Mouse (Mus musculus) retina, postnatal 1 day (tissue): ENCODE results near the gene Cradd.

Experiments used
- DNase-seq: peaks from one replicate; pipeline ENCODE4 v3.0.0-alpha.2; 2012

Gene Cradd

DNA sequence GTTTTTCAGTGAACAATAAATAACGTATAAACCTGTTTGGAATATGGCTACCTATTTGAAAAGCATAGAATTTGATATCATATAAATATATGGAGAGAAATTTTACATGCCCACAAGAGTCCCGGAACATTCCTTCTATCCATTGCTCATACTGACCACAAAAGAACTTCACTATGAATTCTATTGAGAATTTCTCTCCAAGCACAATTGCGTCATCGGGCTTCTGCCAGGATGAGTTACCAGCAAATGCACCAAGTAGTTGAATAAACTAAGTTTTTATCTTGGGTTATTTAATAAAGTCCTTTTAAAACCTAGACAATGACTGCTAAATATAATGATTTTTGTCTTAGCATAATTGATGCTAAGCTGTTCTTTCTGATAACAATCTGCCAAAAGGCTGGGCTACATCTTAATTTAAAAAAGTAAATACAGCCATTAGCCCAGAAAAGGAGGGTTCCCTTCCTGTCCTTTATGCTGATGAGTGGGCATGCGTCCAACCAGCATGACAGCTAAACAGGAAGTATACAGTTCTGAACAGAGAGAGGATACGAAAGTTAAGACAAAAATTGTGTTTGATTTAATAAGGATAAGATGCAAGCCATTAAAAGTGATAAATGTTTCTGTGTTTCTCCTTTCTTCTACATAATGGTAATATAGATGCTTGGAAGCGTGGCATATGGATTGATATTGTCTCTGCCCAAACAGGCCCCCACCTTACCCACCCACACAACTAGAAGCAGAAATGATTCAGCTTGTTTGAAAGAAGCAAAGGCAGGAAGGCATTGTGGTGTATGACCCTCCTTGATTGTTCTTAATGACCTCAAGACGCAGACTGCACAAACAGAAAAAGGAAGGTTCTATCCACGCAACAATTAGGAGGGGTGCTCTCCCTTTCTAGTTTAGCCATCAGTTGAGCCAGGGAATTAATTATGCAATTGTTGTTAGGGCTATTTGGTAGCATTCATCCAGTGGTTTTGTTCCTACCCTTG is 6.7 kb upstream of the Cradd start:
- no peak for DNase-seq

DNA sequence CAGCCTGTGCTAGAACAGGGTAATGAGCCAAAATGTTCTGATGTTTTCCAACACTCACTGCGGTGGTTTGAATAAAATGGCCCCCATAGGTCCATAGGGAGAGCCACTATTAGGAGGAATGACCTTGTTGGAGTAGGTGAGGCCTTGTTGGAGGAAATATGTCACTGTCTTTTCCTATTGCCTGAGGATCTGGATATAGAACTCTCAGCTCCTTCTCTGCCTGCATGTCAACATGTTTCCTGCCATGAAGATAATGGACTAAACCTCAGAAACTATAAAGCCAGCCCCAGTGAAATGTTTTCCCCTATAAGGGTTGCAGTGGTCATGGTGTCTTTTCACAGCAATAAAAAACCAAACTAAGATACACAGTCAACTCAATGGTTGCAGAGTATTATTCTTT is 6.0 kb upstream of the Cradd start:
- DNase-seq = no peak

DNA sequence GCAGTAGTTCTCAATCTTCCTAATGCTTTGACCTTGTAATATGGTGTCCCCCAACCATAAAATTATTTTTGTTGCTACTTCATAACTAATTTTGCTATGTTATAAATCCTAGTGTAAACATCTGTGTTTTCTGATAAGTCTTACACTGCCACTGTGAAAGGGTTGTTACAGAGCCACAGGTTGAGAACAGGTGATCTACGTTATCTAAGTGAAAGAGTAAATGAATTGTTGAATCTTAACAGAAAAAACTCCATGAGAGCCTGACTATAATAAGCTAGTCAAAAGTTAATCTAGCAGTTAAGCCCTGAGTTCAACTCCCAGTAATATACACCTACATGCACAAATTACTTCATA is 322 bp upstream of the Cradd start:
- DNase-seq = no peak

DNA sequence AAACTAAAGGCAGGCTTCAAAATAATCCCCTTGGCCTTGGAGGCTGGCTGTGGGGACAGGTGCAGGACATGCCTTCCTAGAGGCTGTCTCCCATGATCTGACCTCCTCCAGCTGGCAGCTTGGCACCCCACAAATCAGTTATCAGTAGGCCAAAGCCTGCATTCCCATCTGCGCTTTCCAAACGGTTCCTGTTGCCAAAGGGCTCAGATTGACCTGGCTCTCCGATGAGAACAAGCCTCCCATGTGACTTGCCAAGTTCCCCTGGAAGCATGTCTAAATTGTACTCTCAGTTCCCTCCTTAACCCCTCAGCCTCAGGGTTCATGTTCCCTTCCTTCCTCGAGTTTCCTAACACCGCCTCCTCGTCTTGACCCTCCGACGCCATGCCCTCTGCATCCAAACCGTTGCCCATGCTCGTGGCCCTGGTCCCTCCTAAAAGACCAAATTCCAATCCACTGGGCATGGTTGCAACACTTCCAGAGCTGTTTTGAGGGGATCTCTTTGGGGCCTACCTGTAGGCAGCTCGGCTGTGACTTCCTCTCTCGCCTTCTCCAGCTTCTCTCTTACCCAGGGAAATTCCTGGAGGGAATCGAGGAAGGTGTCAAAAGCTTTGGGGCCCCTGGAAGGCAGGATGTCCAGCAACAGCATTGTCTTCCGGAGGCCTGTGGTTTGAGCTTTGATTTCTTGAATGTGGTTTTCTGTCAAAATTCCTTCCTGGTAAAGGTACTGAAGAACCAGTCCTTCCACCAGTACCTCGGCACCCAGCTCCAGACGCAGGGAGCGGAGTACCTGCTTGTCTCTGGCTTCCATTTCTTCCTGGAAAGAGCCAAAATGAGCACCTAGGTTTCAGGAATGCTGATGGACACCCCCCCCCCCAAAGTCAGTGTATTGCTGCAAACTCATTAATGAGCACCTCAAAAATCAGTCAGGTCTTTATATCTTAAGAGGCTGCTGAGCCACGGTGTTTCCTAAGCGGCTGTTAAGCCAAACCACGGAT is 1.6 kb downstream of the Cradd start:
- peak; percentile 62 for DNase-seq

DNA sequence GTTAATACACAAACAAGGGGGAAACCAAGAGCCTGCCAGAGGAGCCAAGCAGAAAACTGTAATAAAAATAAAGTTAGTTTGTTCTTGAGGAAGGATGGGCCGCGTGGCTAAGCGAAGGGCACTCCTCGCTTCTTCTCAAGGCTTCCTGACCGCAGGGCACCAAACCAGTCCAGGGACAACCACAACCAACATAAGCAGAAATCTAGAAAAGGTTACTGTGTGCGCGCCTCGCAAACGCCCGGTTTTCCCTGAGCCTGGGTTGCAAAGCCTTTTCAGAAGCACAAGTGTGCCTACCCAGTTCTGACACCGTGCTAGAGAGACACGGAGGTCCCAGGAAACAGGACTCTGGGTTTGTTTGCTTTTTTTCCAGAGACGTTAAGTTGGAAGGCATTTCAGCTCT is 4.9 kb downstream of the Cradd start:
- no peak for DNase-seq

DNA sequence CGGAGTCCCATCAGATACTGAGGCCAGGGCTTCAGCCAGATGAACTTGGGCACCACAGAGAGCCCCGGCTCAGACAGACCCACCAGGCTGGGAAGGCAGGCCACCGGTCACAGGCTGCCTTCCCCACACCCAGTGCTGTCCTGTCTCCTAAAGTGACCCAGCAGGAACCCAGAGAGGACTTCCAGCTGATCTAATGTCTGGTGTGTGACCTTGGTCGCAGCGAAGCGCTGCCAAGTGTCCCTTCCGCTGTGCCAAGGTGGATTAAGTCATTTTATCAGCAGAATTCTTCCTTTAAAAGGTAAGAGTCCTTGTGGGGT is 5.6 kb downstream of the Cradd start:
- DNase-seq = no peak

DNA sequence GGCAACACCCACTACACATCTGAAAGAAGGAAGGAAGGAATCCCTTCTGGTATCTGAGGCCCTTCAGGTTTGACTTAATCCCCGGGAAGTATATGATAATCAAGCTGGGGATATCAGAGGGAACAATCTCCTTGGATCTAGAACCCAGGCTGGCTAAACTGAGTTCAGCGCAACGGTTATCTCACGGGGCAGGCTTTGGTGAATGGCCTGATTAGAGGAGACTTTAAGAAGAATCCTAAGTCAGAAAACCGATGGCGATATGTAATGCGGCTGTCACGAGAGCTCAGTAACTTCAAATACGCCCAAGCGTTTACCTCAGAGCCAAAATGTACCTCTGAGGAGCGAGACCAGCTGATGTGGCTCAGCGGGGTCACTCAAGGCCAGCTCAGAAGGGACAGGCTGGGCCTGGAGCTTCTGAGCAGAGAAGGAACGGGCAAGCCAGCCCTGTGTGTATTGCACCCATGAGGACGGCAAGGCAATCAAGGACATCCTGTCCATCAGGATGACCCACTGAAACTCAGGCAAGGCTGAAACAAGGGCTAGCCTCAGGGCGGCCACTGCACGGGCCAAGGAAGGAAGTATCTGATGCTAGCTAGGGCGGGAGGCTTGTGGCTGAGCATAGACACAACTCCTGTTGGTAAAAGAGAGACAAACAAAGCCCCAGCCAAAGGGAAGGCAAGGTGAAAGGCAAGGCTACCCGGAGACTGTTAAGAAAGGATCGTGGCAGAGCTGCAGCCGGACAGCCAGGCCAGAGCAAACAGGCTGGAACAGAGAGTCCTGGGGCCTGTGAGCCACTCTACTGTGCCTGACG is 6.1 kb downstream of the Cradd start:
- no peak for DNase-seq

DNA sequence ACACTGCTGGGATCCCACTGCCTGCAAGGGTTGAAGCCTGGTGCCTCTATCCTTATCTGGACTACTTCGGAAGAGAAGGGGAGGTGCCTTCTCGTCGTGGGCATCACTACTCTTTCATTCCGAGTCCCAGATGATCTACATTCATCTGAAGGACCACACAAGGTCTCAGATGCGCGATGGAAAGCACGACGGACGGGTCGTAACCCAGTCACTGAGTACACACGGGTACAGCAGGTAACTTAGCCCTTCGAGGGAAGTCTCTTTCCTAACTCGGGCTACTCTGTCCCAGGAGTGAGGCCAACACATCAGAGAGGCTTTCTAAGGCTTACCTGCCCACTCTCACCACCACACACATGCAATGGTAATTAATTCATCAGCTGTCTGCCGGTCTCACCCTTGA is 6.8 kb downstream of the Cradd start:
- DNase-seq = no peak

DNA sequence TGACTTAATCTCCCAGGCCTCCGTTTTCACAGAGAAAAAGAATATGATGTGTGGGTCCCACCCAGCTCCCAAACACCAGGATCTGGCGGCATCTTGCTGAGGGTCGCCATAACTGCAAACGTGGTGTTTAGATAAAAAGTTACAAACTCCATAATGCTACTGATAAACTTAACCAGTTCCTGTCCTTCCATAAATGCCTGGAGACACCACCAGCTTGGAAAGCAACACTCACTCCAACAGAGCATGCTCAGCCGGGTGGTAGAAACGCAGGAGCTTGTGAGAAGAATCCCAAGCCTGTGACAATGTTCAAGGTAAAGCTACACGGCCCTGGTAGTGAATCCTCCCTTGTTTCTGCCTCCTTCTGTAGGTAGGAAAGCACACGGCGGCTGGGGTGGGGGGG is 7.3 kb downstream of the Cradd start:
- no peak for DNase-seq

DNA sequence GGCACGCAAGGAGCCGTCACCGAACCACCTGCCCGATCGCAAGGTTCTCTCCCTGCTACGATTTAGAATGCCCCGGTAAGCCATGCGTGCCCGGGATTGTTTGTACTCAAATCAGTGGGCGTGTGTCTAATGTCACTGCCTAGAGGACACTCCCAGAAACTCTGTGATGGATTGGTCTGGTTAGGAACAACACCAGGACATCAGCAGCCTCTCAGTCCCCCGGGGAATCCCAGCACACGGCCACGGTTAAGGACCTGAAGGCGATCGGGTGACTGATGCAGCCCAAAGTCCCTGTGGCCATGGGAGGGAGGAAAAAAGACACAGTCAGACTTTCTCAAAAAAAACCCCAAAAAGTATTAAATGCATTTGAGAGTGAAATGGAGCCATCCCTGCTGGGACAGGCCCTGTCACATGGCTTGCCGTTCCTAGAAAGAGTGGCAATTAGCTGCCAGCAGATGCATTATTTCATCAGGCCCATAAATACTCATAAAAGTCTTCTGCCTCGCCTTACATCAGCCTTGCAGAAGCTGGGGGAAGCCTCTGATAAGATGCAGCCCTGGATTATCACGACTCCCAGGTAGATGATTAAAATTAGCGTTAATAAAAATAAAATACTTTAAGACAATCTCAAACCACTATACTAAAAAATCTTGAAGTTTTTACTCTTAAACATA is 8.0 kb downstream of the Cradd start:
- no peak for DNase-seq

DNA sequence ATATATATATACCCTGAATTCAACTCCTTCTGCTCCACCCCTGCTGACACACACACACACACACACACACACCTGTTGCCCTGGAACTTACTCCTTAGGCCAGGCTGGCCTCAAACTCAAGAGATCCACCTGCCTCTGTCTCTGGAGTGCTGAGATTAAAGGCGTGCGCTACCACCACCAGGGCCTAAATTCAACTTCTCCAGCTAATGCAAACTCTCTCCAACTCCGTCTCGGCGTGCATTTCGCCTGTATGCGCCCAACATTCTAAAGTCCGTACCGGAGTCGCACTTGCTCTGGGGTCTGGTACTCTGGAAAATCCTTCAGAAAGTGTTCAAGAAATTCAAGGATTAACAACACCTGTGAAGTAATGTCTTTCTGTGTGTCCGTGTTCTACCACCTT is 8.6 kb downstream of the Cradd start:
- DNase-seq = no peak

DNA sequence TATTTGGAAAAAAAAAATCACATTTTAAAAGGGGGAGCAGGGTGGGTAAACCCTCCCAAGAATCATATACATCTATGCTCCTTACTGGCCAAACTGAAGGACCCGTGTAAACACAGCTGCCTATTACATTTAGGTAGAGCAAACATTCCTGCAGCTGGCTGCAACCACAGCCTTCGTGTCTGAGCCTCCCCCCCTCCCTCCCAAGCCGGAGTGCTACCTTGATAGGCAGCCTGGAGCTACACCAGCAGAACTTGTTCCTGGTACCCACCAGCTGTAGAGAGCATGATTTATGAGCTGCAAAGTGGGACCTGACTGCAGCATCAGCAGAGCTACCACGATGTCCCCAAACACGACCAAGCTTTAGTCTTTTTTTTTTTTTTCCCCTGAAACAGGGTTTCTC is 9.9 kb downstream of the Cradd start:
- no peak for DNase-seq

DNA sequence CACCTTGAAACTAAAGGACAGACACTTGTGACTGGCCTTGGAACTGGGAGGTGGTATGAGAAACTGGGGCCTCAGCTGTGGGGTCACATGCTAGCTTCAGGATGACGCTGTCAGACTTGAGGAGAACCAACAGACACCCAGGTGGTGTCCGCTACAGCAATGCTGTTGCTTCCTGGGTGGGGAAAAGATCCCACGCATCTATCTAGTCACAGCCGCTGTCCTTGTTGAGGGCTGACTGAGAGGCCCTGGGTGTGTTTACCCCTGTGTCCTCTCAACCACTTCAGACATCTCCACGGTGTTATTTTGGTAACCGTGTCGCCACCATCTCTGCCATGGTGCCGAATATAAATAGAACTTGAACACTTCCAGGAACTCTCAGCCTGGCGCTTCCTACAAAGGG is 10.4 kb downstream of the Cradd start:
- no peak for DNase-seq

DNA sequence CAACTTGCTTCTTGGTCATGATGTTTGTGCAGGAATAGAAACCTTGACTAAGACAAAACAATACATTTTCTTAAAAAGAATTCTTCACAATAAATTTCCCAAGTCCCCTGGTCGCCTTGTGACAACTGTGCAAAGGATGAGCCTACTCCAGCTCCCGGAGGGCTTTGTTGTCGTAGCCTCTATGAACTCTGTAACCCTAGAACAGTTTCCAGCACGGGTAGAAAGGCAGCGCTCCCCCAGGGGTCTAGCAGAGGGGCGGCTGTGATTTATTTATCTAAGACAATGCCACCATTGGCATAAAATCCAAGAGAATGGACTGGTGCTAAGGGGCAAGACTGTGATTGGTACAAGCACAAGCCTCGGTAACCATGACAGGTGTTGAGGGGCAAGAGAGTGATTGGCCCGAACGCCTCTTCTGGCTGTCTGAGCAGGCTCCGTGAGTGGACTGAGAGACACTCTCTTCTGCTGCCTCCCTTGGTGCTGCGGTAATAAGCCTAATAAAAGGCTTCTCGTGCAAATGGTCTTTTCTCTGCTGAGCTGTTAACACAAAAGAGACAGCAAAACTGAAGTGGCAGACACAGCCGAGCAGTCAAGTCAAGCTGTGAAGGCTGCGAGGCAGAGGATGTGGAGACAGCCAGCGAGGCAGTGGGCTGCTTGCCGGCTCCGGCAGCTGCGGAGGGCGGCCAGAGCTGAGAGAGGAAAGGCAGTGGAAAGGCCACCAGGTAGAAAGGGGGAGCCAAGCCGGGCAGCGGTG is 13.1 kb downstream of the Cradd start:
- peak; percentile 71 for DNase-seq

DNA sequence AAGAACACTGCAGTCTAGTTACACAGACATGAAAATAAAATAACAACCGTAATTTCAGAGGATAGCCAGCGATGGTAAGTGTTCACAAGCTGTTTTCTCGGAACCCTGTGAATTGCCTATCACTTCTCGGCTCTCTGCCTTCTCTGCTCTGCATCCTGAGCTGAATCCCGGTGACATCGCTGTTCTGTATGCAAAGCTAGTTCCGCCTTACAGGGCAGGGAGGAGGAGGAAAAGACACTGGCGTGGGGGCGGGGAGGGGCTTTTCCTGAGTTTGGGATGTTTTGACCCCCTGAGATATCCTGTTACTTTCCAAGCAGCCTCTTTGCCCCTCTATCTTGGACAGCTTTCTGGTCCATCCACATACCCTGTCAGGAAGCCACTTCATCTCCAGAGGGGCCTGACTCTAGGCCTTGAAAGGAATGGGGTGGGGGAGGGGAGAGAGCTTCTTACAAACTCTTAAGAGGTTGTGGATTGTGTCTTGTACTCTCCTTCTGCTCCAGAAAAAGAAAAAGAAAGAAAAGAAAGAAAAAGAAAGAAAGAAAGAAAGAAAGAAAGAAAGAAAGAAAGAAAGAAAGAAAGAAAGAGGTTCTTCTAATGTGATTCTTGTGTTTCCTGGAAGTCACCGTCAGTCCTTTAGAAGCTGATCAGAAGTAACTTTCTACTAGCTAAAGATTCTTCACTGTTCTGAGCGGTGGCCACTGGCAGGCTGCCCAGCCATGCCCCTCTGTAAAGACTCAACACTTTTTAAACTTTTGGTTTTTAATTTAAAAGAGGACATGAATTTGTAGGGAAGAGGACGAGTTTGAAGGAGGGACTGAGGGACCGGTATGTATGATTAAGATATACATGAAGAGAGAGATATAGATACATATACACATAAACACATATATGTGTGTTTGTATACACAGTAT is 14.3 kb downstream of the Cradd start:
- DNase-seq = no peak

DNA sequence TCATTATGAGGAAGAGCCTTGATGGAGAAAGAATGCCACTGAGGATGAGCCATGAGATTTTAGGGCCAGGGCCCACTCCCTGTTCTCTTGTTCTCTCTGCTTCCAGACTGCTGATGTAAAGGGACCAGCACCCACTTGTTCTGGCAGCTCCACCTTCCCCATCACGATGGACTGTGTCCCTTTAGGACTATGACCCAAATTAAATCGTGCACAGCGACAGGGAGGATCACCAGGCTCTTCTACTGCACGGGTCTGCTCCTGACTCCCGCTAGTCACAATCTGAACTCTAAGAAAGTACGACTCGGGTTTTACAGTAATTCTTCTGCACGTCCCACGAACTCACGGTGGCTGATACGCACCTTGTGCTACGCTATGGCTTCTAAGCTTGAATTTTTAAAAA is 14.9 kb downstream of the Cradd start:
- DNase-seq = no peak

DNA sequence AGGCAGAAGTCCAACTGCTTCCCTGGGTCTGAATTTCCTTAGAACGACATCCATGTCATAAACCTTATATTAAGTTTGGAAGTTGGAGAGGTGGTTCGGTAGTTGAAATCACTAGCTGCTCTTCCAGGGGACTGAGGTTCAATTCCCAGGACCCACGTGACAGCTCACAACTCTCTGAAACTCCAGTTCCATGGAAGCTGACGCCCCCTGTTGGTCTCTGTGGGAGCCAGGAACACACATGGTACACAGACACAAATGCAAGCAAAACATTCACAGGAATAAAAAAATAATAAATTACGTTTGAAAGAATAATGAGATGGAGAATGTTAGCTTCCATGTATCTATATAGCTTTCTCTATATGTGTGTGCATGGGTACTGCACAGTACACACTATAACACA is 16.0 kb downstream of the Cradd start:
- no peak for DNase-seq

DNA sequence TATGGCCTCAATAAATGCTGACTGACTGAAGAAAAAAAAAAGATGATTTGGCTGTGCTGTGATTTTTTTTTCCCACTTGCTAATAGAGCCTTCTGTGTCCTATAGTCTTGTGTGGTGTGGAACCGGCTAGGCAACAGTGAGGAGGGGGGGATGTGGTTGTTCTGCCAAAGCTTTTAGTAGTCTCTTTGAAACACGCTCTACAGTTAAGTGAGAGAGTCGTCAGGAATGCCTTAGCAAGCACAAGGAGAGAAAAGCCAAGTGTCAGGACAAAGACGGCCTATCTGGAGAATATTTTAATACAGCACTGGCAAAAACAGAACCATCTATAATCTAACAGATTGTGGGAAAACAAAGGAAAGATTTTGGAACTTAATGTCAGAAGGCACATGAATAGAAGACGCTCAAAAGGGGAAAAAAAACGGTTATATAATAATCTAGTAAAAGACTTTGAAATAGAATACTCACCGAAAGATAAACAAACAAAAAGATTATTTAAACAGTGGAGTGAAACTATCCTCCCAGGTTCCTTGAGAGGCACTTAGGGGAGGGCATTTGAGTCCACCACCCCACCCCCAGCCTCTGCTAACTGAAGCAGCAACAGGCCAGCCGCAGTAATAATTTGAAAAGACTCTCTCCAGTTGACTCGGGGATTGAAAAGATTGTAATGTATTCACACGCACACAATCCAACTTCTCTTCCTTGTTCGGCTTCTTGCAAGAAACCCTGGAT is 16.9 kb downstream of the Cradd start:
- DNase-seq = no peak

DNA sequence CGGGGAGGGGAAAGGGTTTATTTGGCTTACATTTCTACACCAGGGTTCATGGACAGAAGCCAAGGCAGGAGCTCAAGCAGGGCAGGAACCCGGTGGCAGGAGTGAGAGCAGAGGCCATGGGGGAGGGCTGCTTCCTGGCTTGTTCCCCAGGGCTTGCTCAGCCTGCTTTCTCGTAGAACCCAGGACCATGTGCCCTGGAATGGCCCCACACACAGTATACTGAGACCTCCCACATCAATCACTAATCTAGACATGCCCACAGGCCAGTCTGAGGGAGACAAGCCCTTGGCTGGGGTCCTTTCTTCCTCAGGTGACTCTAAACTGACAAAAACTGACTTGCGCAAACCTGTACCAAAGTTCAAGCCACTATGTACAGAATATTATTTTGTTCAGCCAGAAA is 19.7 kb downstream of the Cradd start:
- no peak for DNase-seq
